Mouse (Mus musculus) brain, embryonic 14.5 days (tissue): ENCODE measurements at regions not wholly inside any gene's neighbourhood (a gene's known extent, or its start where the extent isn't known, plus 50 kb on each side); places are given as distances from the start of the nearest gene placed in this dataset.

Experiments
- CTCF ChIP-seq: fragments of 200-500 bp; IDR thresholded peaks from 2 replicates; pipeline ENCODE4 v1.5.1; 2012; ENCODE audit warnings: inconsistent platforms, mild to moderate bottlenecking, moderate library complexity, borderline replicate concordance; ENCODE audit not compliant: insufficient read depth, insufficient read length; ENCODE audit errors: extremely low read depth
- POLR2A ChIP-seq: fragments of 200-500 bp; IDR thresholded peaks from 2 replicates; pipeline ENCODE4 v1.6.1; 2012; ENCODE audit warnings: mild to moderate bottlenecking, inconsistent platforms, borderline replicate concordance; ENCODE audit not compliant: poor library complexity, insufficient read depth, insufficient read length, severe bottlenecking; ENCODE audit errors: extremely low read depth

- TF ChIP-seq CTCF, result no peak
- TF ChIP-seq POLR2A, result no peak
Measured at GRCm38 (mm10) chr5:51868223-51868713, 300.7 kb upstream of the Ppargc1a start.
